Mouse (Mus musculus): ENCODE data around the gene Serinc2. TPM values are rescaled to one million over a fixed set of nuclear protein-coding genes. Genes with fewer than 3 reads are reported as not detected.

Serinc2 gene
- total RNA-seq, 1 experiment from 2014 or later, result not detected

DNA sequence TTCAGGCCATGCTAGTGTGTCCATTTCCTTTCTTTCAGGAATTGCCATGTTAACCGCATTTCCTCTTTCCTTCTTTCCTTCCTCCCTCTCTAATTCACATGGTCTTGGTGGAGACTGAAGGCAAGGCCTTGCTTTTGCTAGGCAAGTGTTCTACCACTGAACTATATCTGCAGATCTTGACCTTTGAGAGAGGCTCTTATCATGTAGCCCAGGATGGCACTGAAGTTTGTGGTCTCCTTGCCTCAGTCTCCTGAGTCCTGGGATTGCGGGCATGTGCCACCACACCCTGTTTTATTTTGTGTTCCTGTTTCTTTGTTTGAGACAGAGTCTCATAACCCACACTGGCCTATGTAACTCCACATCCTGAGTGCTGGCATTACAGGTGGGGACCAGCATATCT is 67.1 kb downstream of the Serinc2 start:
- no peak for ATAC-seq (replicated peaks; ENCODE audit: low read depth, poor library complexity, severe bottlenecking)

Other genes with a start within 250 kb of the Serinc2 start
- 4.6 and 4.8 TPM in 2 replicates for gene Col16a1, start 231.4 kb downstream of the Serinc2 start, total RNA-seq (2017)
- gene Pef1, start 176.6 kb downstream of the Serinc2 start, total RNA-seq (2017), result 14.0 and 14.9 TPM in 2 replicates
- gene Hcrtr1, start 139.8 kb downstream of the Serinc2 start, total RNA-seq (2017), result not detected in 2 replicates
- gene Tinagl1, start 104.1 kb downstream of the Serinc2 start, total RNA-seq (2017), result 3.5 and 4.8 TPM in 2 replicates
- gene Gm853, start 56.8 kb downstream of the Serinc2 start, total RNA-seq (2017), result not detected in 2 replicates
- gene Fabp3, start 29.4 kb upstream of the Serinc2 start, total RNA-seq (2017), result not detected in 2 replicates
- not detected in 2 replicates for gene Gm10570, start 29.5 kb upstream of the Serinc2 start, total RNA-seq (2017)
- gene Zcchc17, start 80.7 kb upstream of the Serinc2 start, total RNA-seq (2017), result 72.4 and 77.6 TPM in 2 replicates
- 86.7 and 94.3 TPM in 2 replicates for gene Snrnp40, start 80.9 kb upstream of the Serinc2 start, total RNA-seq (2017)

Data from common myeloid progenitor, adult 5-6 weeks (primary cell).